Mouse (Mus musculus): ENCODE results near the gene Rnf167. TPM values are rescaled to one million over a fixed set of nuclear protein-coding genes. Genes with fewer than 3 reads are reported as not detected.

Rnf167 gene
- total RNA-seq, 2 experiments from 2014 or later, result 52.5 to 57.9 TPM

DNA sequence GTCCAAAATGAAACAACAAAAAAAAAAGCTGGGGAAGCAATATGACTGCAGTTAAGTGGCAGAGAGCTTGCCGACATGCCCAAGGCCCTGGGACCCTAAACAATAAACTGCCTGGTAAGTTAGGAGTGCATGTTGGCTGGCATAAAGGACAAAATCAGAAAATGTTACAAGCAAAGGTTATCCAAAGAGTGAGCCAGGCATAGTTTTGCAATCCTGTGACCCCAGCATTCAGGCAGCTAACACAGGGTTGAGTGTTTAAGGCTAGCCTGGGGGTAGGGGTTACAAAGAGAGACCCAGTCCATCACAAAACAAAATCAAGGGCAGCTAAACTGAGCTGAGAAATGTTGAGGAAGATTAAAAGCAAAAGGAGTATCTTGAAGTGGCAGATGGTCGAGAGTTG lies 52.0 kb downstream of the Rnf167 start:
- intact Hi-C loops (cut with DNase I), result no loop called here
- no peak for DNase-seq

DNA sequence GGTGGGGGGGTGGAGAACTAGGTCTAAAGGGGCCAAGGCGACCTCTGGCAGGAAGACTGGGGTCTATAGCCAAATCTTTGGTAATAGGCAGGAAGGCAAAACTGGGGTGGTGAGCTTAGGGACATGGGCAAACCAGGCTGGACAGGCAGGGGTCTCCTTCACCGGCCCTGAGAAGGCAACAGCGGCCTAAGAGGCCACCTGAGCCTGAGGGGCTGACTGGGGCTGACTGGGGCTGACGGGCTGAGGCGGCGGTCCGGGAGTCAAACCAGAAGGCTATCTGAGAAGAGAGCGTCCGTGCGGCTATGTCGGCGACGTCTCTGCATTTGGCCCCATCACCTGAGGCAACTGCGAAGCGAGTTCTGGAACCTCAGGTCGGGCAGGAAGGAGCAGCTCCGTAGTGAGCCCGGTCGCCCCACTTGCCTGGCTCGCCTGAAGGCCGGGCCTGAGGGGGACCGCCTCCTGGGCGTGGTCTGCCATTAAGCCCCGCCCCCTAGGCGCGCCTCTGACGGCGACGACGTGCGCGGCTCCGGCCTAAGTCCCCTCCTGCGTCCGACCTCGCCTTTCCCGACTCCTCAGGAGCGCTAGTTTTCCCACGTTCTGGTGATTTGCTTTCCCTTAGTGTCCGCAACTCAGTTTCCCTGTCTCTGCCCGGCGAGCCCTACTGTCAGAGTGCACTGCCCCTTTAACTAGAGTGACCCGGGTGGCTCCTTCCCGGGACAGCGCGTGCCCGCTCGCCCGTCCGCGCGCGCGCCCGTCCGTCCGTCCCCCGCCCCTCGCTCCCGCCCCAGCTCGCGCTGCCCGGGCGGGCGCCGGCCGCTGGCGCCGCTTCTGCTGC lies 52.9 kb downstream of the Rnf167 start, which contains the start of the genes Inca1 and Kif1c:
Gene Inca1, minus strand, starts transcription at position 434 of the 835 bp plus-strand sequence.
Gene Kif1c, plus strand, starts transcription at position 827 of the 835 bp plus-strand sequence.
- DNase-seq, result peak; percentile 98 to 99
- intact Hi-C loops (cut with DNase I), result loop anchor here (2.0 kb wide), 1 partner anchor 45 kb away; the partner anchor contains the start of gene Pfn1

DNA sequence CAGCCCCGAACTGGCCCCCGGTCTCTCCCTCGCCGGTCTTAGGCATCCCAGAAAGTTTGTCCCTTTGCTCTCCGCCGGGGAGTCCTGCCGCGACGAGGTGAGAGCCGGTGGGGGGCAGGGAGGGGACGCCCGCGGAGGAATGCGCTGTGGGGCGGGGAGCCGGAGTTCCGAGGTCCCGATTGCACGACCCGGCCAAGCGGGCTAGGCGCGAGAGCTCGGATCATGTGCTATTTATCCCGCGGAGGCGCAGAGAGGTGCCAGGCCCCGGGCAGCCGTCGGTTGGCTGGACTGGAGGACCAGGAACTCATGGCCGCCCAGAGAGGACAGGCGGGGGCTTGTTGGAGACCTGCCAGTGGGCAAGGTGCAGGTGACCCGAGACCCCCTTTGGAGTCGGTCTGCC lies 53.6 kb downstream of the Rnf167 start:
- peak; percentile 78 to 88 for DNase-seq
- intact Hi-C loops (cut with DNase I), result loop anchor here (2.0 kb wide), 1 partner anchor 46 kb away; the partner anchor contains the start of gene Pfn1

Other genes starting within 250 kb of the Rnf167 start
- 10 to 100 TPM; 19.4 to 22.1 TPM for gene Pelp1, start 237.2 kb upstream of the Rnf167 start, total RNA-seq (2021)
- 10 to 100 TPM; 14.8 to 15.4 TPM for gene Arrb2, start 214.6 kb upstream of the Rnf167 start, total RNA-seq (2021)
- gene Med11, start 195.3 kb upstream of the Rnf167 start, total RNA-seq (2021), result 1 to 10 TPM; 8.9 to 9.7 TPM
- gene Zmynd15, start 187.8 kb upstream of the Rnf167 start, total RNA-seq (2021), result 1 to 10 TPM; 1.8 to 2.2 TPM
- 10 to 100 TPM in 1 of 2 experiments, 1 to 10 TPM in 1; 9.6 to 10.9 TPM for gene Cxcl16, start 187.3 kb upstream of the Rnf167 start, total RNA-seq (2021)
- 1 to 10 TPM in 1 of 2 experiments, under 1 TPM in 1; 0.70 to 1.3 TPM for gene Tm4sf5, start 142.0 kb upstream of the Rnf167 start, total RNA-seq (2021)
- gene Vmo1, start 132.6 kb upstream of the Rnf167 start, total RNA-seq (2021), result not detected
- not detected for gene Gltpd2, start 128.0 kb upstream of the Rnf167 start, total RNA-seq (2021)
- 100 to 1,000 TPM; 230 to 233 TPM for gene Psmb6, start 121.9 kb upstream of the Rnf167 start, total RNA-seq (2021)
- gene Gm40193, start 114.3 kb upstream of the Rnf167 start, total RNA-seq (2021), result not detected
- gene Pld2, start 107.2 kb upstream of the Rnf167 start, total RNA-seq (2021), result 1 to 10 TPM; 6.3 to 6.5 TPM
- gene Mink1, start 84.4 kb upstream of the Rnf167 start, total RNA-seq (2021), result 10 to 100 TPM; 43.9 to 49.4 TPM
- not detected for gene 4930544D05Rik, start 31.4 kb upstream of the Rnf167 start, total RNA-seq (2021)
- not detected for gene Chrne, start 28.0 kb upstream of the Rnf167 start, total RNA-seq (2021)
- gene Gp1ba, start 8.1 kb upstream of the Rnf167 start, total RNA-seq (2021), result under 1 TPM; 0.16 to 0.17 TPM
- 100 to 1,000 TPM; 570 to 607 TPM for gene Slc25a11, start 244 bp downstream of the Rnf167 start, total RNA-seq (2021)
- 100 to 1,000 TPM; 283 to 296 TPM for gene Pfn1, start 7.4 kb downstream of the Rnf167 start, total RNA-seq (2021)
- gene Eno3, start 10.0 kb downstream of the Rnf167 start, total RNA-seq (2021), result 1,000 to 10,000 TPM; 1,887 to 1,957 TPM
- 10 to 100 TPM; 95.0 to 98.6 TPM for gene Spag7, start 22.2 kb downstream of the Rnf167 start, total RNA-seq (2021)
- 10 to 100 TPM; 39.2 to 39.6 TPM for gene Camta2, start 40.9 kb downstream of the Rnf167 start, total RNA-seq (2021)
- gene Inca1, start 52.9 kb downstream of the Rnf167 start, total RNA-seq (2021), result 1 to 10 TPM; 4.5 to 6.3 TPM
- 100 to 1,000 TPM; 469 to 490 TPM for gene Kif1c, start 53.3 kb downstream of the Rnf167 start, total RNA-seq (2021)
- 1 to 10 TPM; 6.5 to 6.7 TPM for gene Zfp3, start 117.0 kb downstream of the Rnf167 start, total RNA-seq (2021)
- gene Scimp, start 165.4 kb downstream of the Rnf167 start, total RNA-seq (2021), result under 1 TPM; 0.47 to 0.89 TPM
- 10 to 100 TPM; 35.9 to 36.5 TPM for gene Rabep1, start 197.5 kb downstream of the Rnf167 start, total RNA-seq (2021)

Data from heart, postnatal 36 days (tissue).